Mouse (Mus musculus): ENCODE data around the gene Maml3.

Gene Maml3

GRCm38 (mm10) chr3:52088458-52089341 lies 16.2 kb downstream of the Maml3 start:
- peak; percentile 86 for DNase-seq

- no peak for DNase-seq
Measured at GRCm38 (mm10) chr3:52087636-52088280, 17.1 kb downstream of the Maml3 start.

- no peak for DNase-seq
Measured at GRCm38 (mm10) chr3:52078763-52079162, 26.1 kb downstream of the Maml3 start.

- no peak for DNase-seq
Measured at GRCm38 (mm10) chr3:52073959-52074358, 30.9 kb downstream of the Maml3 start.

- DNase-seq, result peak; percentile 71
Measured at GRCm38 (mm10) chr3:52071996-52072395, 32.9 kb downstream of the Maml3 start.

GRCm38 (mm10) chr3:52070163-52070478 lies 34.8 kb downstream of the Maml3 start:
- no peak for DNase-seq

- peak; percentile 77 for DNase-seq
Measured at GRCm38 (mm10) chr3:52069304-52070162, 35.3 kb downstream of the Maml3 start.

GRCm38 (mm10) chr3:52068885-52069284 lies 36.0 kb downstream of the Maml3 start:
- DNase-seq, result no peak

- DNase-seq, result no peak
Measured at GRCm38 (mm10) chr3:52067181-52067580, 37.7 kb downstream of the Maml3 start.

GRCm38 (mm10) chr3:52066142-52066541 lies 38.7 kb downstream of the Maml3 start:
- DNase-seq, result peak; percentile 46

GRCm38 (mm10) chr3:52063261-52063655 lies 41.6 kb downstream of the Maml3 start:
- no peak for DNase-seq

- DNase-seq, result no peak
Measured at GRCm38 (mm10) chr3:52062389-52063260, 42.3 kb downstream of the Maml3 start.

GRCm38 (mm10) chr3:52061472-52062388 lies 43.1 kb downstream of the Maml3 start:
- DNase-seq, result peak; percentile 96

- DNase-seq, result no peak
Measured at GRCm38 (mm10) chr3:52060886-52061285, 44.0 kb downstream of the Maml3 start.

- DNase-seq, result peak; percentile 49
Measured at GRCm38 (mm10) chr3:52051801-52052200, 53.1 kb downstream of the Maml3 start.

- DNase-seq, result no peak
Measured at GRCm38 (mm10) chr3:52048082-52048481, 56.8 kb downstream of the Maml3 start.

GRCm38 (mm10) chr3:52047537-52047936 lies 57.3 kb downstream of the Maml3 start:
- DNase-seq, result no peak

GRCm38 (mm10) chr3:52046895-52047372 lies 57.9 kb downstream of the Maml3 start:
- DNase-seq, result peak; percentile 96

GRCm38 (mm10) chr3:52046027-52046700 lies 58.7 kb downstream of the Maml3 start:
- DNase-seq, result peak; percentile 78

- no peak for DNase-seq
Measured at GRCm38 (mm10) chr3:52045221-52045641, 59.6 kb downstream of the Maml3 start.

Data from retina, postnatal 1 day (tissue).